Mouse (Mus musculus) layer of hippocampus, adult 11-12 months (tissue): ENCODE results near the gene Farsa.
A peak's percentile ranks its signal among the peaks of the same experiment; 100 is the strongest.
"Not testable (repeated sequence)": the region's sequence is repeated elsewhere in the genome, so short reads cannot be mapped to it uniquely, and the experiment has no call there.

Experiments
- DNase-seq: peaks from one replicate; pipeline ENCODE4 v3.0.0; 2022; ENCODE audit warnings: low spot score

Farsa gene

DNA sequence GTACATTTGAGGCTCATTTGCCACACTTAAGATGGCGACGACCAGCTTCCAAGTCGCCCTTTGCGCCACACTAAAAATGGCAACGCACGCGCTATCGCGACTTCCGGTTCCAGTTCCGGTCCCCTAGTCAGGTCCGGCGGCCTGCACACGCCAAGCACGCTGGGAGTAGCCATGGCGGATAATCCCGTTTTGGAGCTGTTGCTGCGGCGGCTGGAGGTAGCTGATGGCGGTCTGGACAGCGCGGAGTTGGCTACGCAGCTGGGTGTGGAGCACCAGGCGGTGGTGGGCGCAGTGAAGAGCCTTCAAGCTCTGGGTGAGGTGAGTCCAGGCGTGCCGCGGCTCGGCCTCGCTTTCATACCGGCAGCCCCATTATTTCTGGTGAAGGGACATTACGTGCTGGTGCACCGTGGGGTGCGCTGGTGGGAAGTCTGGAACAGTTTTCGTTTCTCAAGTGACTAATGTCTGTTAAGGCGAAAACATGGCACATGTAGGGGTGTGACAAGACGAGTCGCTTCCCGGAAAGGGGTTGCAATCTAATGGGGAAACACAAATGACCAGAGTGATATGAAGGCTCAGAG lies at the start of gene Farsa:
TSS of gene Farsa (plus strand) at position 126 of the 578 bp plus-strand sequence.
- DNase-seq, result peak; percentile 94

- no peak for DNase-seq
These were observed 47.5 kb upstream of the Farsa start for GRCm38 (mm10) chr8:84809109-84809940.

GRCm38 (mm10) chr8:84809941-84810280 lies 46.9 kb upstream of the Farsa start:
- DNase-seq, result no peak

GRCm38 (mm10) chr8:84810896-84811295 lies 45.9 kb upstream of the Farsa start:
- DNase-seq, result peak; percentile 98

- DNase-seq, result no peak
These were observed 45.5 kb upstream of the Farsa start for GRCm38 (mm10) chr8:84811303-84811702.

GRCm38 (mm10) chr8:84813059-84813458 lies 43.7 kb upstream of the Farsa start:
- peak; percentile 87 for DNase-seq

GRCm38 (mm10) chr8:84813830-84814229 lies 43.0 kb upstream of the Farsa start:
- DNase-seq, result no peak

DNA sequence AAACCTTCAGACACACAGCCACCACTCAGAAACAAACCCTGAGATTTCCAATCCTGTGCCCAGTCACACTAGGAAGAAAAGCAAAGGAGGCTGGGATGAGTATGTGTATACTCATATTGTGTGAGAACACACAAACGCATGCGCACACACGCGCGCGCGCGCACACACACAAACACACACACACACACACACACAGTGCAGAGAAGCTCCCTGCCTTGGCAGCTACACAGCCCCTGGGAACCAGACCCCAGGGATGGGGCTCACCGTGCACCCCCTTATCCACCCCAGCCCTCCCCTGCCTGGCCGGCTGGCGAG lies 42.6 kb upstream of the Farsa start:
- DNase-seq, result no peak

DNA sequence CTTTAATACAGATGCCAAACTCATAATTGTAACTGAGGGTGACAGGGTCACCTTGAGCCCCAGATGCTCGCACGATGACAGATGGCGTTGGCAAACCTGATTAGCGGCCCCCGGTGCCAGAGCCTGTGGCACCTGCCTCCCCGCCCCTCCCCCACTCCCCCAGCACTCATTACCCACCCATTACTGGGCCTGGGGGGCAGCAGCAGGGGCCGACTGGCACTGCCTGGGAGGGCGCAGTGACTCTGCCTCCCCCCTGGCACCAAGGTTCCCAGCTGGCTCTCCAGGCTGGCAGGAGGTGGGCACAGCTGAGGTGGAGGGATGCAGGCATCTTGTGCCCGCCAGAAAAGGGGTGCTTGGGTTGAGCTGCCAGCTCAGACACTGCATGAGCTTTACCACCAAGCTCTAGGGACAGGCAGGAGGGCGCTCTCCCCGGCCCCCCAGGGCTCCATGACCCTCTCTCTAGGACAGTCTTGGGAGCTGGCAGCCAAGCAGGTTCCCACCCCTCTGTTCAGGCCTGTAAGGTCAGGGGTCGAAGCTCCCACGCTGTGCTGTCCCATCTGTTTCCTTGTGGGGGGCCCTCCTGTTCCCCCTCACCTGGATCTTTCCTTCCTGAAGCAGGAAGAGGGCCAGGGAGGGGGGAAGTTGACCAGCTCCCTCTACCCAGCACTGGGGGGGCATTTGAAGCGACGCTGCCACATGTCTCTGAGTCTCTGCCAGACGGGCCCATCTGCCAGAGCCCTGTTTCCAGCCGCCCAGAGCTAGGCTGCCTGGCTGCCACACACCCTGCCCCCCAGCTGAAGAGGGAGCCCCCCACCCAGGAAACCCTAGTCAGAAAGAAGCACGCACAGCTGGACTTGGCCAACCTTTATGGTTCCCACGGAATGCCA lies 42.0 kb upstream of the Farsa start:
- DNase-seq, result no peak

DNA sequence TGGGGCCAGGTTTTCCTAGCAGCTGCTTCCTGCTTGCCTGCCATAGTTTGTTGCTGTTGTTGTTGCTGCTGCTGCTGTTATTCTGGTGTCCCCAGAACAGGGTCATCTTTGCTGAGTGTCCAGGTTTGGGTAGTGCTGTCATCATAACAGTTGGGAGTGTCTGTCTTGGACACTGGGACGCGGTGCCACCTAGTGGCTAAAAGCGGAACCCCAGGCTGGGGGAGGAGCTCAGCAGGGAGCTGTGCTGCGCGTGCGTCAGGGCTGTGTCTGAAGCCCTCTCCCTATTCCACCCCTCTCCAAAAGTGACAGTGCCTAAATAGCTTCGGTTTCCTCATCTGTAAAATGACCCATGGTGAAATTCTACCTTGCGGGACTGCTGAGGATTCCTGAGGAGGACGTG lies 41.2 kb upstream of the Farsa start:
- DNase-seq, result peak; percentile 96

GRCm38 (mm10) chr8:84816117-84816516 lies 40.7 kb upstream of the Farsa start:
- DNase-seq, result no peak

DNA sequence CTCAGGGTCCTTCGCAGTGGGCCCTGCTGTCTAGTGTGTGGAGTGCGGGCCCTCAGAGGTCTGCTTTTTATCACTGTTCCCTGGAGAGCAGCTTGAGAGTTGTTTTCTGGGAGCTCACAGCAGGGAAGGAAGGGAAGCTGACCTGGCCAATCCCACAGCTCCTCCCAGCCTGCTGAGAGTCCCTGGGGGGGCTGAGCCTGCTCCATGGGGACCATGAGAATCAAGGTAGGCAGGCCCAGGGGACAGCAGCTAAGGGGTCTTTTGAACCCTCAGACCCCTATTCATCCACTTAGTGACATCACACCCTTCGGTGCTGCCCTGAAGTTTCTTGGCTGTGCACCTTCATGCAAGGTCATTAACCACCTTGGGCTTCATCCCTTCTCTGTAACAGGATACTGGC lies 34.1 kb upstream of the Farsa start, which contains the start of gene Dand5:
TSS of gene Dand5 (minus strand) at position 101 of the 400 bp plus-strand sequence.
- no peak for DNase-seq

- DNase-seq, result peak; percentile 66
These were observed 33.1 kb upstream of the Farsa start for GRCm38 (mm10) chr8:84823653-84824052.

DNA sequence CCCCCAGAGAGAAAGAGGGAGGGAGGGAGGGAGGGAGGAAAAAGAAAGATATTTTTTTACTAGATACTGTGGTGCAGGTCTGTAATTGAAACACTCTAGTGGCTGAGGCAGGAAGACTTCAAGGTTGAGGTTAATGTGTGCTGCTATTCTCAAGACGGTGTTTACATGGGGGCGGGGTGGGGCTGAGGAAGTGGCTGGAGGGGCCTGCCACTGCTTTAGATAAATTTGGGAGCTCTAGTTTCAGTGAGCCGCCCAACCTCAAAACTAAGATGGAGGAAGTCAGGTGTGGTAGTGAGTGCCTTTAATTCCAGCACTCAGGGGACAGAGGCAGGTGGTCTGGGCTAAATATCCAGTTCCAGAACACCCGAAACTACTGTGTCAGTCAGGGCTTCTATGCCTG lies 31.2 kb upstream of the Farsa start:
- no peak for DNase-seq

DNA sequence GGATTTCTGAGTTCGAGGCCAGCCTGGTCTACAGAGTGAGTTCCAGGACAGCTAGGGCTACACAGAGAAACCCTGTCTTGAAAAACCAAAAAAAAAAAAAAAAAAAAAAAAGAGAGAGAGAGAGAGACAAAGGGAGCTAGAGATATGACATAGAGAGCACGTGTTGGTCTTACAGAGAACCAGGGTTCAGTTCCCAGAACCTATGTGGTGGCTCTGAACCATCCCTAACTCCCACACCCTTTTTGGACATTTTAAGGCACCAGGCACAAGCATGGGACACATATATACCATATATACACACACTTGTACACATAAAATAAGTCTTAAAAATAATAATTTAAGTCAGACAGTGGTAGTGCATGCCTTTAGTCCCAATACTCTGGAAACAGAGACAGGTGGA lies 30.3 kb upstream of the Farsa start:
- DNase-seq, result not testable (repeated sequence)

GRCm38 (mm10) chr8:84831490-84831889 lies 25.3 kb upstream of the Farsa start, which contains the start of gene Gadd45gip1:
Gadd45gip1 (plus strand) TSS chr8:84831522.
- no peak for DNase-seq

DNA sequence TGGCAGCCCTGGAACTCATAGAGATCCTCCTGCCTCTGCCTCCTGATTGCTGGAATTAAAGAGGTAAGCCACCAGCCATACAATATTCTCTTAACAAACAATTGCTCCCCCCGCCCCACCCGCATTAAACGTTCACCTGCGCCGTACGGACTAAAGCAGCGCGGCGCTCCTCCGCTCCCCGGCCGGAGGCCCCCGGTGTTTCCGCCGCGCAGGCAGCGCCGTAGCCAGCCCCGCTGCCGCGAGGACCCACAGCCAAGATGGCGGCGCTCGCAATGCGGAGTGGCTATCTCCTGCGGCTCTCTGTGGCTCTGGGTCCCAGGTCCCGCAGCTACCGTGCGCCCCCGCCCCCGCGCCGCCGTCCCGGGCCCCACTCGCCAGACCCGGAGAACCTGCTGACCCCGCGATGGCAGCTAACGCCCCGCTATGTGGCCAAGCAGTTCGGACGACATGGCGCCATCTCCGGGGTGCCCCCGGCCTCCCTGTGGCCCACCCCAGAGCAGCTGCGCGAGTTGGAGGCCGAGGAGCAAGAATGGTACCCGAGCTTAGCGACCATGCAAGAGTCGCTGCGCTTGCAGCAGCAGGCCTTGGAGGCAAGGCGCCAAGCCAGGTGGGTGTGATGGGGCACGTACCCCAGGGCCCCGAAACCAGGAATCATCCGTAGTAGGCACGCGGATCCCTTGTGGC lies 24.6 kb upstream of the Farsa start:
- DNase-seq, result peak; percentile 72

DNA sequence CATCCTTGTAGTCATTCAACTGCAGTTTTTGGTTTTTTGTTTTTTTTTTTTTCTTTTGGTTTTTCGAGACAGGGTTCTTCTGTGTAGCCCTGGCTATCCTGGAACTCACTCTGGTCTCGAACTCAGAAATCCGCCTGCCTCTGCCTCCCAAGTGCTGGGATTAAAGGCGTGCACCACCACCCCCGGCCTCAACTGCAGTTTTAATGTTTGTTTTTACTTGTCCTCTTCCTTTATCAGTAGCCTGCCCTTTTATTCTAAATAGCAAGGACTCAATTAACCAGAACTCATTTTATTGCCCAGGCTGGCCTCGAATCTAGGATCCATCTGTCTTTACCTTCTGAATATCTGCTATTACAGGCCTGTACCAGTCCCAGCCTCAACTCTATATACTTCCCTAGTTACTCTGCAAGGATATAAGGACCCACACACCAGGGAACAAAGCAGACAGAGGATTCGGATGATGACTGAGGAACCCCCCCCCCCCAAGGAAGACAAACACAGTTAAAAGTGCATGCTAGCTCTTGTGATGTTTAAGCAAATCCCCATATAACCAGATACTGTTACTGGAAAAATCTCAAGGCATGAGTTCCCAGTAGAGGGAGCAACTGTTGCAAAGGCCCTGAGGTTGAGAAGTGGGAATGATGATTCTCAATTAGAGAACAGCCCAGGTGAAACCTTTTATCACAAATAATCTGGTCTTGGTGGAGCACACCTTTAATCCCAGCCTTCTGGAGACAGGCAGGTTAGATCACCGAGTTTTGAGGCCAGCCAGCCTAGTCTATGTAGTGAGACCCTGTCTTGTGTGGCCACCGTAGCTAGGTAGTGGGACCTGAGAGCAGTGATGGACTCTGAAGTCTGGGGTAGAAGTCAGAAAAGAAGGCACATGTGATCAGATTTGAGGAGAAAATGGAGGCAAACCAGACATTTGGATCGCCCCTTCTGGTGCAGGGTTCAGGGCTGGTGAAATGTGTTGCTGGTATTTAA lies 23.7 kb upstream of the Farsa start:
- DNase-seq, result no peak

DNA sequence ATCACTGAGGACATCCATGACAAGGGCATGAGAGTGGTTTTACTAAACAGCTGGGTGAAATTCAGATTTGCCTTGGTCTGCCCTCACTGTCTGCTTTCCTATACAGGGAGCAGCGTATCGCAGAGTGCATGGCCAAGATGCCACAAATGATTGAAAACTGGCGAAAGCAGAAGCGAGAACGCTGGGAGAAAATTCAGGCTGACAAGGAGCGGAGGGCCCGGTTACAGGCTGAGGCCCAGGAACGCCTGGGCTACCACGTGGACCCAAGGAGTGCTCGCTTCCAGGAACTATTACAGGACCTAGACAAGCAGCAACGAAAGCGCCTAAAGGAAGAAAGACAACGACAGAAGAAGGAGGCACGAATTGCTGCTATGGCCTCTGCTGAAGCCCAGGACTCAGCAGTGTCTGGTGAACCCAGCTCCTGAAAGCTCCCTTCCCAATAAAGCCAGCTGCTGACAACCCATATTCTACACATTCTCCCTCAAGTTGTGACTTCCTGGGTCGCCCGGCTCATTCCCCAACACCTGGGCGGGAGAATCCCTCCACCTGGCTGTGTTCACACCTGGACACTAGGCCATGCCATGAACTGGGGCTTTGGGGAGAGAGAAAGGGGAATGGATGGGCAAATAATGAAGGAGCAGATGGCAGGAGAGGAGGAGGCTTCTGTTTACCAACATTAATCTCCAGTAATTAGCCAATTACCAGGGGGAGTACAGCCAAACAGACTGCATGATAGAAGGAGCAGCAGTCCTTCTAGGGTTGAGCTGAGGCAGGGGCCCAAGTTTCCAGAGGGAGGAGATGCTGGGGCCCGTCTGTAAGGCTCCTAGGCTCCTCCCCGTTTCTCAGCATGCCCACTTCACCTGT lies 22.6 kb upstream of the Farsa start:
- DNase-seq, result no peak
